Mouse (Mus musculus): Measurements from ENCODE around the gene Tspan18. TPM values are rescaled to one million over a fixed set of nuclear protein-coding genes. Genes with fewer than 3 reads are reported as not detected.

Tspan18 gene
- total RNA-seq, 2 experiments from 2014 or later: 84.9 to 114 TPM

GRCm38 (mm10) chr2:93262291-93263285 is 71.7 kb downstream of the Tspan18 start:
- peak; percentile 63 for DNase-seq

GRCm38 (mm10) chr2:93261521-93262290 is 72.6 kb downstream of the Tspan18 start:
- DNase-seq: peak; percentile 59

DNA sequence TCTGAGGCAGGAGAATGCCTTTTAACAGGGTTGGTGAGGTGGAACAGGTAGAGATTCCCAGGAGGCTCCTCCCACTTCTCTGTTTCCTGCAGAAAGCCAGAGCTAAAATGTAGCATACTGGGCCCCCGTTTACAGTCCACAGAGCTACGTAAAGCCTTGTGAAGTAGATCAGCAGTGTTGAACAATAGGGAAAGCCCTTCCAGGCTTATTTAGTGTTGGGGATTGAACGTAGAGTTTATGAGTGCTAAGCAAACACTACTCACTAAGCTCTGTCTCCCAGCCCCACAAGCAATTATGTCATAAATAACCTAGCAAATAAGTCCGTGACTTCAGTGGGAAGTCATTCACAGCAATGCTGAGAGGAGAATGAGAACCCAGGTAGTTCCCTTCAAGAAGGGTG is 76.7 kb downstream of the Tspan18 start:
- DNase-seq: no peak

DNA sequence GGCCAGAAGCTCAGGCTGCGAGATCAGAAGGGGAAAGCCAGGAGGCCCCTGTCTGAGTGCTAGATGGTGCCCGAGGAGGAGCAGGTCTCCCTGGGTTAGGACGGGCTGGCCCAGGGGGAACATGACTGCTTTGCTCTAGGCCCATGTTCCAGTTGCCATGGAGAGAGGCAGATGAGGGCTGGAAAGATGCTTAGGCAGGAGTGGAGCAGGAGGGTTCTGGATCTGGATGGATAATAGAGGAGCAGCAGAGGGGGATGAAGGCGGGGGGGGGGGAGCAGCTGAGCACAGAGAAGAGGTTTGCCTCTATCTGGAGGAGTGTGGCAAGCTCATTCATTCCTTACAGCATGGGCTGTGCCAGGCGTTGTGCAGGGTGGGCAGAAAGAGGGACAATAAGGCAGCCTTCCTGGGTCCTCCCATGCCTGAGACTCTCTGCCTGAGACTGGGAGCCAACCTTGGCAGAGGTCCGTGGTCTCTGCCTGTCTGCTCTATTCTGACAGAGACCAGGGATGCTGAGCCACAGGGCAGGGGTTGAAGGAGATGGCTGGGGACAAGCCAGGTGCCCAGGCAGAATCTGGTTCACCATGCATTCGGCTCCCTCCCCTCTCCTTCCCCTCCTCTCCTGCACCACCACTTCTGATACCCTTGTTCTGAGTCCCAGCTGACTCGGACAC is 77.4 kb downstream of the Tspan18 start:
- no peak for DNase-seq

DNA sequence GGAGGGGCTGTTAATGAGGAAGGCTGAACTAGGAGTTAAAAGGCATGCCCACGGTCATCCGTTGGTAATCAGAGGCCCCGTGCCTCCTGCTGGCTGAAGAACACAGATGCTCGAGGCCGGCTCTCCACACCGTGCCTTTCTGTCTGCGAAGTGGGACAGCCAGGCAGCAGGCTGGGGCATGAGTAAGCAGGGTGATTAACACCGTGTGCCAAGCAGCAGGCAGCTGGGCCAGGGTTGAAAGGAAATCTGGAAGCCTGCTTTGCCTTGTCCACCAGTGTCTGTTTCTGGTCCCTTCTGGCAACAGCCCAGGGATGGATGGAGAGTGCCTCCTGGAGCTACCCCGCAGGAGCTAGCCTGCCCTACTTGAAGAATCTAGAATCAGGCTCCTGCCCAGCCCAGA is 81.9 kb downstream of the Tspan18 start:
- peak; percentile 66 for DNase-seq

GRCm38 (mm10) chr2:93250611-93251010 is 83.7 kb downstream of the Tspan18 start:
- DNase-seq: no peak

DNA sequence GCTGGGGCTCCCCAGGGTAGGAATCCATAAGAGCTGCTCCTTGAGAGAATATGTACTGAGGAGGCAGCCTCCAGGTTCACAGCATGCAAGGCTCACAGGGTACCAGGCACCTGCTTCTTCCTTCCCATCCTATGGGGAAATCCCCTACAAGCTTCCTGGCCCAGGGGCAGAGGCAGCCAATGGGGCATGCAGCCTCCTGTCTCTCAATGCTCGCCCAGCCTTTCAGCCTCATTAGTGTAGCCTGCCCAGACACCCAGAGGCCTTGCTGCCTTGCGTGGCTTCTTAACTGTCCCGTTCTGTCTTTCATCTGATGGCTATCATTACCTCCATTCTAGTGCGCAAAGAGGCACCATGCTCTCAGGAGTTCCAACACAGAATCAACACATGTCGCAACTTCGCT is 85.2 kb downstream of the Tspan18 start:
- DNase-seq: no peak

DNA sequence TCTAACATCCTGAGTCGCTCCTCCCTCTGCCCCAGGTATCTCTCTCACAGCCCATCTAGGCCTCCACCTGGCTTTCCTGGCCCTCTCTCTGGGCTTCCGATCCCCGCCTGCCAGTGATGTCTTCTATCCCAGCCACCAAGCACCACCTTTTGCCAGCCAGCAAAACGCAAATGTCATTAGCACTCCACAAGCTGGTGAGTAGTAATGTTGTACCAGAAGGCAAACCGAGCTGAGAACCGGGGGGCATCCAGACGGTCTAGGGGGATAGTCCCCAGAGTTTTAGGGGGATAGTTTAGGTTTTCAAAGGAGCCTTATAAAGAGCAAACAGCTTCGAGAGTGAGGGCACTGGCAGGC is 90.2 kb downstream of the Tspan18 start:
- DNase-seq: no peak

- no peak for DNase-seq
Measured at GRCm38 (mm10) chr2:93243439-93244089, 90.7 kb downstream of the Tspan18 start.

DNA sequence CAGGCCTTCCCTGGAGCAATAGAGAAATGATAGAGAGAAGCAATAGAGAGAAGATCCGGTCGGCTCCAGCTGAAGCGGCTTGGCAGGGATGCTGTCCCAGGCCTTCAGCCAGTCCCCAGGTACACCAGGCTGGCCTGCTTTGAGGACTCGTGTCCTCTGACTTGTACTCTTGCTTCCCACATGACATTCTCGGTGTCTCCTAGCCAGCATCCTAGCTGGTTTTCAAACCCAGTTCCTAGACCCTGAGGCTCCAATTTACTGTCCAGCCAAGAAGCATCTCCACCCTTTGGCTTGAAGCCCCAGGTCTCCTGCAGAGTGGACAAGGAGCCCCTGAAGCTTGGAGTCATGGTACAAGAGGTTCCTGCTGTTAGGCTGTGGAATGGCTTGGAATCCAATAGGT is 92.1 kb downstream of the Tspan18 start:
- DNase-seq: no peak

- peak; percentile 60 for DNase-seq
Measured at GRCm38 (mm10) chr2:93238864-93239263, 95.4 kb downstream of the Tspan18 start.

GRCm38 (mm10) chr2:93237055-93237454 is 97.2 kb downstream of the Tspan18 start:
- DNase-seq: peak; percentile 80

DNA sequence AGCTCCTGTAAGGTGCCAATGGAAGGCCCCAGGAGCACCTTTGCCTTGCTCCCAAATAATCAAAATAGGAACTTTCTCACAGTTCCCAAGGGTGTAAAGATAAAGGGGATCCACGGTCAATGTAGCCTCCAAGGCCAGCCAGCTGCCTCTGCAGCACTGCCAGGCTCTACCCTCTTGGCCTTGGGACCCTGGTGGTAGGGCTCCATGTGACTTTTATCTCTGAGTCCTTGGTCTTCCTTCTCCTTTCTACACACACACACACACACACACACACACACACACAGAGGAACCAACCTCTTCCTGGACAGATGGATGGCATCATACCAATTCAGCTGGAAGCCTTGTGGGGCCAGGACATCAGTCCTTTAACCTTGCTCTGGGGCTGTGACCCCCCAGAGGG is 102.2 kb downstream of the Tspan18 start:
- DNase-seq: peak; percentile 65

GRCm38 (mm10) chr2:93228480-93228824 is 105.9 kb downstream of the Tspan18 start:
- DNase-seq: no peak

DNA sequence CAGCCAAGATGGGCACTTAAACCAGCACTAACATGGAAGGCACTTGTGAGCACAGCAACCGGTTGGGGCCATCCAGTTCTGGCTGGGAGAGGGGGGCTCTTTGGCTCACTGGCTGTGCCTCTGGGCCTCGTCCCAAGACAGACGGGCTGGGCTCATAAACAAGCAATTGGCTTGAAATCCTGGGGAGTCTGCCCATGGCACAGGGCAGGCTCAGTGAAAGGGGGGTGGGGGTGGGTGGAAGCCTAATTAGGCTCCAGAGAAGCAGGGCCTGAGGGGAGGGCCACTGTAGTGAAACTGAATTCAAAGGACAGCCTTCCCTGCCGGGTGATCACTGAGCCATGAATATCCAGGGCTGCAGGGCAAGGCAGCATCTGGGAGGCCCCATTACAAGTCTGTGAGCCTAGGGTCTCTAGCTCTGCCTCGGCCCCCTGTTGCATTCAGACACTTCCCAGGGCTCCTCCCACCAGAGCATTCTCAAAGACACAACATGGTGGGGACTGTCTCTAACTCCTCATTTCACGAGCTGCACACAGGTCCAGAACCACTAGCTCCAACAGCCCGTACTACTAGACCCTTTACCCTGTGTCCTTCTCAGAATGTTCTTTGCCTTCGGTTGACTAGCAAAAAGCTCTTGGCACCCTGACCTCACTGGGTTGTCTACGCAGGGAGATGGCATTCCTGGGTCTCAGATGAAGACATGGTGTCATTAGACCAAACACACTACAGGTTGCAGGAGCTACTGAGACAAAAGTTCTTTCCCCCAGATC is 106.4 kb downstream of the Tspan18 start:
- peak; percentile 50 for DNase-seq

DNA sequence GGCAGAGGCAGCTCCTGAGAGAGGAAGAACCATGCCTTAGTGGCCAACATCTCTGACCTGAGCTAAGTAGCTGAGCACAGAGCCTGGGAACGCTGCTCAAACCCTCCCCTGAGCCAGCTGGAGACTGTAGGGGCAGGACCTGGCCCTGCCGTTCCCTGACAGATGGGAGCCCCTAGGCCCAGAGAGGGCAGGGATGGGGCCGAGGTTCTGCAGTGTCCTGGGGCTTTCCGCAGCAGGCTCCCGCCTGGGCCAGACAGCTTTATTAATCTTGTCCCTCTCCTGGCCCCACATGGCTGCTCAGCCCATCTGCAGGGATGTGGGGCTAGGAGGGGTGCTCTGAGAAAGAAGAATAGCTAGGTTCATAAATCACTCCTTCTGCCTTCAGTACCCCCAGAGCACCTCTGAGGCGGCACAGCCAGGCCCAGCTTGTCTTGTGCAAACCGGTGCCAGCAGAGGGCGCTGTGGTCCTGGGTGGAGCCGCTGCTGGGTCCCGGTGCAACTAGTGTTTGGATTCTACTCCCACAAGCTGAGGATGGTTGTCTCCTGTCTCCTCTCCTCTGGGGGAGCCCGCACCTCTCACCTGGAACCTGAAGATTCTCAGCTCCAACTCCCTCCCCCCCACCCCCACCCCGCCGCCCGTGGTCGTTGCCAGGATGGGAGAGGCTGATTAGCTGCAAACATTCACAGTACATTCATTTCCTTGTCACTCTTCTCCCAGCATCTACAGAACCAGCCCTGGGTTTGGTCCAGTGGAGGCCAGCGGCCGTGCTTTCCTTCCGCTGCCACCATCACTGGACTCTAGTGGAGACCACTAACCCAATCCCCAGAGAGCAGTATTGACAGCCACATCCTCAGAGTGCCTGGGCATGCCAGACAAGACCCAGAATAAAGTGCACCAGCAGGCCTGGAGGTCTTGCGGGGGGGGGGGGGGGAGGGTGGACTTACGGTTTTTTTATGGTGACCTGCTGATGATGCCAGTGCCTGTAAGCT is 107.4 kb downstream of the Tspan18 start:
- DNase-seq: peak; percentile 97

DNA sequence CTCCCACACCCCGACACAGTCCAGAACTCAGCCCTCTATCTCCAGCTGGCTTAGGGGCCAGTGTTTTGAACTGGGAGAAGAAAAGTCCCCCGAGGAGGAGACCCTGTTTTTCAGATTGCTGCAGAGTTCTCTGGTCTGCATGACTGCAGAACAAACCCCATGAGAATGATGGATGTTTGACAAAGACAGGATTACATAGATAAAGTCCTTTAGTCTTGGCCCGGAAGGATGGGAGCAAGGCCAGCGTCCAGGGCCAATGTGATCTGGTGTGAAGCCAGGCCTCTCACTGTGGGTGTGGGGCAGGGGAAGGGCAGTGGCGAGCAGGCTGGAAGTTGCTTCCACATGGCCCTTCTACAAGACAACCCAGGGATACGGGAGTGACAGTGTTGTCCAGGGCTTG is 110.8 kb downstream of the Tspan18 start:
- DNase-seq: peak; percentile 87

GRCm38 (mm10) chr2:93220447-93220846 is 113.9 kb downstream of the Tspan18 start:
- no peak for DNase-seq

DNA sequence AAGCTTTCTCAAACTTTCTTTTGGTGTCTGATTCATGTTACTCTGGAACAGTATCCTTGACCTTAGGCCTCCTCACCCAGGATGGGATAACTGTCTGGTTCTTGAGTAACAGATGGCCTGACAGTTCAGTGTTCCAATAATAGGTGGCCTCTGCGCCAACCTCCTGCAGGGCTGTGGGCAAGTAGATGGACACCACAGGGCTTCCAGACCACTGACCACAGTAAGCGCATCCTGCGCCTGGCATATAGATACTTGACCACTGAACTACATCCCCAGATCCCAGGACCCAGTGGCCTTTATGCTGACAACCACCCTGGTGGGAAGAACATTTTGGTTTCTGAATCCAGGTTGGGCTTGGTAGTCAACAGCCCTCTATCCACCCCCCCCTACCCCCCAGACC is 114.7 kb downstream of the Tspan18 start:
- no peak for DNase-seq

- DNase-seq: peak; percentile 71
Measured at GRCm38 (mm10) chr2:93218353-93218990, 115.8 kb downstream of the Tspan18 start.

Measured in adrenal gland, postnatal 10 days (tissue).